Mouse (Mus musculus) forebrain, embryonic 11.5 days (tissue): ENCODE measurements around the gene Ttc30b. TPM values are rescaled to one million over a fixed set of nuclear protein-coding genes. Genes with fewer than 3 reads are reported as not detected.

Experiments used
- ATAC-seq: fragments of 200-750 bp; cut with Nextera tagmentation; replicated peaks from 2 replicates; pipeline ENCODE4 v1.8.0; 2017; ENCODE audit warnings: moderate TSS enrichment; ENCODE audit not compliant: low FRiP score
- DNase-seq: peaks from one replicate; pipeline ENCODE4 v3.0.0-alpha.2; 2017; ENCODE audit warnings: low spot score
- H3K27ac ChIP-seq: fragments of 300-500 bp; sonication (generic); 2 replicates; pipeline ENCODE4 v1.5.1; 2014; ENCODE audit warnings: low read depth, low read length
- H3K27me3 ChIP-seq: fragments of 300-500 bp; sonication (generic); 2 replicates; pipeline ENCODE4 v1.6.1; 2014; ENCODE audit warnings: mild to moderate bottlenecking, low read length, mixed read lengths; ENCODE audit not compliant: control insufficient read depth, insufficient read depth
- H3K36me3 ChIP-seq: fragments of 300-500 bp; sonication (generic); 2 replicates; pipeline ENCODE4 v1.6.1; 2014; ENCODE audit warnings: mild to moderate bottlenecking, low read length, moderate library complexity, mixed read lengths; ENCODE audit not compliant: control insufficient read depth, insufficient read depth
- H3K4me1 ChIP-seq: fragments of 300-500 bp; sonication (generic); replicated peaks from 2 replicates; pipeline ENCODE4 v1.6.1; 2014; ENCODE audit warnings: low read length, mixed read lengths; ENCODE audit not compliant: control insufficient read depth, insufficient read depth
- H3K4me2 ChIP-seq: fragments of 300-500 bp; sonication (generic); 2 replicates; pipeline ENCODE4 v1.6.1; 2014; ENCODE audit warnings: low read depth, mild to moderate bottlenecking, low read length, moderate library complexity, mixed read lengths; ENCODE audit not compliant: severe bottlenecking
- H3K4me3 ChIP-seq: fragments of 300-500 bp; sonication (generic); 2 replicates; pipeline ENCODE4 v1.5.1; 2014; ENCODE audit warnings: low read depth, low read length
- H3K9ac ChIP-seq: fragments of 300-500 bp; sonication (generic); 2 replicates; pipeline ENCODE4 v1.6.1; 2014; ENCODE audit warnings: low read length
- H3K9me3 ChIP-seq: fragments of 300-500 bp; sonication (generic); 2 replicates; pipeline ENCODE4 v1.6.1; 2016; ENCODE audit warnings: low read length, mixed read lengths; ENCODE audit not compliant: control insufficient read depth
- WGBS: fragments of 180-500 bp; shearing (Covaris S2); extraction: QIAGEN DNeasy Blood & Tissue Kit; methylation state at CpG from one replicate; pipeline ENCODE4 v1.1.7; 2014; 5-methylcytosine and 5-hydroxymethylcytosine counted together
- polyA plus RNA-seq: library from polyadenylated mRNA; unstranded; fragments of >200 nt; fragmentation: Nextera tagmentation; extraction: Ambion mirVana; gene quantifications from 2 replicates; pipeline ENCODE4 v1.2.1, GENCODE M21; 2014

Ttc30b gene
- polyA plus RNA-seq, 1 experiment from 2014 or later: 6.7 TPM

DNA sequence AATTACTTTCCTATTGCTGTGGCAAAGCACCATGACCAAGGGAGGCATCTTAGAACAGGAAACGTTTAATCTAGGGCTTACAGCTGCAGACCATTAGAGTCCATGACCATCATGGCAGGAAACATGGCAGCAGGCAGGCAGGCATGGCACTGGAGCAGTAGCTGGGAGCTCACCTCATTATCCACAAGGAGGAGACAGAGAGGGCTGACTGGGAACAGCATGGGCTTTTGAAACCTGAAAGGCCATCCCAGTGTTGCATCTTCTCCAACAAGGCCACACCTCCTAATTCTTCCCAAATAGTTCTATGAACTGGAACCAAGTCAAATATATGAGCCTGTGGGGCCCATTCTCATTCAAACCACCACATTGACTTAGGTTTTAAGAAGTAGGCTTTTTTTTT, 38.1 kb downstream of the Ttc30b start:
- H3K4me1 ChIP-seq: no peaks in the 10 kb centered on the region
- no peak for DNase-seq
- peaks cover 2% of the 10 kb centered on the region; the same call in 1 of the 2 replicates for H3K36me3 ChIP-seq
- no peaks in the 10 kb centered on the region for H3K9me3 ChIP-seq
- no peak overlapping the region for H3K27ac ChIP-seq
- 86% methylated on average over 1 of the region's 1 CpGs for WGBS
- no peak overlapping the region for H3K9ac ChIP-seq
- no peak overlapping the region for H3K4me2 ChIP-seq
- no peak for ATAC-seq
- no peaks in the 10 kb centered on the region for H3K27me3 ChIP-seq
- H3K4me3 ChIP-seq: no peak overlapping the region

DNA sequence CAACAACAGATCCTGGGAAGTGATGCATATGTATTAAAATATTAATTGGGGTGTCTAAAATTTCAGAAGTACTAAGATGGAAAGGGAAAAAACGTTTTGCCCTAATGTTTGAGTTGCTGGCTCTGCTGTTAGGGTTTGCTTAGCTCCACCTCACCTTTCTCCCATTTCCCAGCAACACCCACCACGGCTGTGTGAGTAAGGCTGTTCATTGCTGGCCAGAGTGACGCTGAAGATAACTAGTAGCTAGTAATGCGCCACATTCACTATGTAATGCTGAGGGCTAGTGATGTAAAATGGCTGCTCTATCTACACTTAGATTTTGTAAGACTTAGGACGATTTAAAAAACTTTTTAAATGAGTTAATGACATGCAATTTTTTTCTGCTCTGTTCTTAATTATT, 42.7 kb downstream of the Ttc30b start:
- DNase-seq: no peak
- Histone ChIP-seq H3K9ac (no peak overlapping the region), H3K27me3 (no peaks in the 10 kb centered on the region), H3K27ac (no peak overlapping the region), H3K36me3 (peaks cover 2% of the 10 kb centered on the region; the same call in 1 of the 2 replicates), H3K4me3 (no peak overlapping the region), H3K4me2 (no peak overlapping the region), H3K4me1 (no peaks in the 10 kb centered on the region), H3K9me3 (no peaks in the 10 kb centered on the region)
- ATAC-seq: no peak
- 95% methylated on average over 5 of the region's 5 CpGs for WGBS

- 64% methylated on average over 4 of the region's 4 CpGs for WGBS
- no peaks in the 10 kb centered on the region; the same call in 1 of the 2 replicates for H3K36me3 ChIP-seq
- no peak overlapping the region for H3K27ac ChIP-seq
- no peaks in the 10 kb centered on the region for H3K4me1 ChIP-seq
- no peak overlapping the region for H3K4me2 ChIP-seq
- ATAC-seq: no peak
- H3K4me3 ChIP-seq: no peak overlapping the region
- DNase-seq: no peak
- H3K9me3 ChIP-seq: no peaks in the 10 kb centered on the region
- no peaks in the 10 kb centered on the region for H3K27me3 ChIP-seq
- H3K9ac ChIP-seq: no peak overlapping the region
These were observed 46.4 kb downstream of the Ttc30b start for GRCm38 (mm10) chr2:75891981-75892380.

Other genes with a start within 250 kb of the Ttc30b start
- gene Nfe2l2, start 233.9 kb downstream of the Ttc30b start, polyA plus RNA-seq: 26.8 and 27.0 TPM in 2 replicates
- 46.7 and 47.3 TPM in 2 replicates for gene Agps, start 106.4 kb downstream of the Ttc30b start, polyA plus RNA-seq
- gene Ttc30a2, start 39.6 kb upstream of the Ttc30b start, polyA plus RNA-seq: 0.28 and 0.61 TPM in 2 replicates
- 10.6 and 11.2 TPM in 2 replicates for gene Ttc30a1, start 43.4 kb upstream of the Ttc30b start, polyA plus RNA-seq